8 mouse cellular contexts compared by ENCODE assay signal in the genomic region with DNA sequence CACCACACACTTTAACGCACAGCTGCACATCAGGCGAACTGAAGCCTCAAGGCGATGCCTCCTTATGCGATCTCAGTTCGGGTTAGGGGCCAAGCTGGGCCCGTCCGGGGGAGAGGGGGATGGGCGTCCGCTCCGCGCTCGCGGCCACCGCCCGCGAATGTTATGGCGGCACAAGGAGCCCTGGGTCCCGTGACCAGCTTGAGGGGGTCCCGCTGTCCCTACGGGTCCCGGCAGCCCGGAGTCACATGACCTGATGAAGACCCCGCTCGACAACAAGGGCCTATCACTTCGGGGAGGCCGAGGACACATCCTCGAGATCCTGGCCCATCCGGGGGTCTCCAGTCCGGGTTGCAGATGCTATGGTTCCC. TPM values are rescaled to one million over a fixed set of nuclear protein-coding genes. Genes with fewer than 3 reads are reported as not detected.
DNase-seq lines count a peak whose midpoint lies in the region; ATAC-seq and TF ChIP-seq lines count a peak whose summit lies in the region.

No protein-coding gene starts in this region.

- H3K27ac ChIP-seq in heart, embryonic 10.5 days = peak overlapping the region; percentile 92
- H3K27ac ChIP-seq in bone marrow, adult 2 months (ENCODE audit: control insufficient read depth, insufficient read depth, low read depth, low read length, poor library complexity) = no peak overlapping the region
- H3K27ac ChIP-seq in hindbrain, embryonic 10.5 days = peak overlapping the region; percentile 90
- 0 out of 2 replicates have a peak overlapping the region, but pooled peaks have one; percentile 11 for H3K27ac ChIP-seq in liver, embryonic 15.5 days (replicated peaks)
- peak overlapping the region; percentile 49 for H3K27ac ChIP-seq in olfactory bulb, adult 2 months (ENCODE audit: insufficient read depth, low read depth, low read length)

- H3K27me3 ChIP-seq in heart, embryonic 10.5 days (ENCODE audit: insufficient read depth, poor library complexity, severe bottlenecking) = no peaks in the 10 kb centered on the region
- no peaks in the 10 kb centered on the region for H3K27me3 ChIP-seq in C2C12 (ENCODE audit: control insufficient read depth, insufficient read depth, insufficient read length)
- no peaks in the 10 kb centered on the region for H3K27me3 ChIP-seq in hindbrain, embryonic 10.5 days (ENCODE audit: insufficient read depth, poor library complexity, severe bottlenecking)
- H3K27me3 ChIP-seq in liver, embryonic 15.5 days = 0 out of 2 replicates have a peak, but pooled peaks cover 3% of the 10 kb centered on the region

- peak overlapping the region; percentile 90 for H3K4me3 ChIP-seq in heart, embryonic 10.5 days
- peak overlapping the region; percentile 90 for H3K4me3 ChIP-seq in C2C12 (ENCODE audit: insufficient read depth, poor library complexity, severe bottlenecking)
- H3K4me3 ChIP-seq in bone marrow, adult 2 months (replicated peaks; ENCODE audit: control insufficient read depth, low read depth, low read length) = peak overlapping the region; percentile 73
- peak overlapping the region; percentile 86 for H3K4me3 ChIP-seq in hindbrain, embryonic 10.5 days
- H3K4me3 ChIP-seq in liver, embryonic 15.5 days (replicated peaks) = peak overlapping the region; percentile 64
- peak overlapping the region; percentile 95 for H3K4me3 ChIP-seq in olfactory bulb, adult 2 months (ENCODE audit: insufficient read depth, low read depth, low read length)

- TF ChIP-seq CTCF in C2C12 (IDR thresholded peaks at IDR 0.05; ENCODE audit: control insufficient read depth, insufficient read depth, insufficient read length) = no peak
- no peak for TF ChIP-seq CTCF in bone marrow, adult 2 months (IDR thresholded peaks at IDR 0.05; ENCODE audit: control insufficient read depth, insufficient read depth, low read length)
- TF ChIP-seq CTCF in olfactory bulb, adult 2 months (IDR thresholded peaks at IDR 0.05; ENCODE audit: insufficient read depth, low read depth, low read length) = no peak

- no peak for TF ChIP-seq POLR2A in bone marrow, adult 2 months (IDR thresholded peaks at IDR 0.05; ENCODE audit: borderline replicate concordance, control insufficient read depth, low read depth, low read length)
- no peak for TF ChIP-seq POLR2A in olfactory bulb, adult 2 months (IDR thresholded peaks at IDR 0.05; ENCODE audit: insufficient read depth, low read depth, low read length)

- intact Hi-C loops in heart, postnatal 25 days (cut with DNase I) = loop anchor here (2.0 to 5.0 kb wide), 2 partner anchors 52 to 63 kb away; a partner anchor contains a TSS

- no peaks in the 10 kb centered on the region for H3K9me3 ChIP-seq in heart, embryonic 10.5 days
- H3K9me3 ChIP-seq in hindbrain, embryonic 10.5 days = no peaks in the 10 kb centered on the region
- H3K9me3 ChIP-seq in liver, embryonic 15.5 days (replicated peaks) = no peaks in the 10 kb centered on the region

- peak overlapping the region; percentile 52 for H3K9ac ChIP-seq in liver, embryonic 15.5 days

- H3ac ChIP-seq in C2C12 (ENCODE audit: control insufficient read depth, insufficient read length, low read depth) = peak overlapping the region; percentile 93

- under 1% methylated on average over 29 of the region's 29 CpGs for WGBS in heart, embryonic 10.5 days
- WGBS in bone marrow, adult 2 months = under 1% methylated on average over 29 of the region's 29 CpGs
- under 1% methylated on average over 29 of the region's 29 CpGs for WGBS in hindbrain, embryonic 10.5 days
- under 1% methylated on average over 29 of the region's 29 CpGs for WGBS in liver, embryonic 15.5 days (ENCODE audit: insufficient replicate concordance)
- WGBS in olfactory bulb, adult 2 months = under 1% methylated on average over 29 of the region's 29 CpGs

- H3K79me2 ChIP-seq in C2C12 (ENCODE audit: control insufficient read depth, insufficient read depth) = peaks cover 39% of the 10 kb centered on the region

- no peak for DNase-seq in heart, embryonic 10.5 days (ENCODE audit: low spot score)
- no peak for DNase-seq in heart, postnatal 25 days (ENCODE audit: low spot score)
- no peak for DNase-seq in hindbrain, embryonic 10.5 days (ENCODE audit: low spot score)
- no peak for DNase-seq in cerebellum, adult 11 months

- H3K4me2 ChIP-seq in liver, embryonic 15.5 days = peak overlapping the region; percentile 93

- ATAC-seq in liver, embryonic 15.5 days (ENCODE audit: insufficient read depth) = peak; percentile 20

- peaks cover 13% of the 10 kb centered on the region; the same call in 1 of the 2 replicates for H3K4me1 ChIP-seq in heart, embryonic 10.5 days
- H3K4me1 ChIP-seq in bone marrow, adult 2 months (ENCODE audit: control insufficient read depth, insufficient read depth, low read length) = no peaks in the 10 kb centered on the region
- H3K4me1 ChIP-seq in hindbrain, embryonic 10.5 days (replicated peaks) = peaks cover 16% of the 10 kb centered on the region
- peaks cover 15% of the 10 kb centered on the region for H3K4me1 ChIP-seq in liver, embryonic 15.5 days (replicated peaks)
- H3K4me1 ChIP-seq in olfactory bulb, adult 2 months (ENCODE audit: control insufficient read depth, insufficient read depth, low read length) = peaks cover 9% of the 10 kb centered on the region; the same call in 1 of the 2 replicates

- peaks cover 35% of the 10 kb centered on the region for H3K36me3 ChIP-seq in heart, embryonic 10.5 days
- peaks cover 37% of the 10 kb centered on the region for H3K36me3 ChIP-seq in C2C12 (ENCODE audit: control insufficient read depth, insufficient read depth)
- peaks cover 38% of the 10 kb centered on the region for H3K36me3 ChIP-seq in hindbrain, embryonic 10.5 days
- peaks cover 19% of the 10 kb centered on the region for H3K36me3 ChIP-seq in liver, embryonic 15.5 days (replicated peaks)

- peaks cover 26% of the 10 kb centered on the region for H3K79me3 ChIP-seq in C2C12 (ENCODE audit: low read depth)

TF ChIP-seq in C2C12, 6 proteins besides CTCF, POLR2A, EP300 and RAD21:
- TF ChIP-seq MAX (IDR thresholded peaks at IDR 0.05) = no peak
- TF ChIP-seq USF1 (IDR thresholded peaks at IDR 0.05; ENCODE audit: low read depth) = peak; percentile 11

RNA-seq across cellular contexts. Expression of a gene that starts 0.9 kb away (rescaled TPM):
- 240 and 241 TPM in 2 replicates for polyA plus RNA-seq in heart, embryonic 10.5 days (2016; fragmentation: Nextera tagmentation; extraction: Ambion mirVana)
- 100 to 1,000 TPM; 227 to 243 TPM for total RNA-seq in heart, postnatal 25 days (2021)
- polyA plus RNA-seq in C2C12 (2012; fragmentation: generic; extraction: Trizol) = 462 TPM
- polyA plus RNA-seq in bone marrow, adult 2 months (2011; ENCODE audit: insufficient read depth, insufficient read length, low replicate concordance, missing spikeins) = 30.2 and 98.7 TPM in 2 replicates
- polyA plus RNA-seq in hindbrain, embryonic 10.5 days (2016; fragmentation: Nextera tagmentation; extraction: Ambion mirVana) = 135 and 146 TPM in 2 replicates
- polyA plus RNA-seq in liver, embryonic 15.5 days (2015; fragmentation: Nextera tagmentation; extraction: Ambion mirVana) = 197 and 221 TPM in 2 replicates
- polyA plus RNA-seq in olfactory bulb, adult 2 months (2012; ENCODE audit: insufficient read depth, insufficient read length, low replicate concordance, missing spikeins) = 723 and 1,283 TPM in 2 replicates

RNA-seq across cellular contexts. Expression of a gene that starts 57.3 kb away (rescaled TPM):
- polyA plus RNA-seq in heart, embryonic 10.5 days (2016; fragmentation: Nextera tagmentation; extraction: Ambion mirVana) = 58.6 and 60.3 TPM in 2 replicates
- total RNA-seq in heart, postnatal 25 days (2021) = 10 to 100 TPM; 56.6 to 60.1 TPM
- 8.3 TPM for polyA plus RNA-seq in C2C12 (2012; fragmentation: generic; extraction: Trizol)
- polyA plus RNA-seq in bone marrow, adult 2 months (2011; ENCODE audit: insufficient read depth, insufficient read length, low replicate concordance, missing spikeins) = 6.7 and 11.1 TPM in 2 replicates
- 21.5 and 26.7 TPM in 2 replicates for polyA plus RNA-seq in hindbrain, embryonic 10.5 days (2016; fragmentation: Nextera tagmentation; extraction: Ambion mirVana)
- 19.6 and 20.2 TPM in 2 replicates for polyA plus RNA-seq in liver, embryonic 15.5 days (2015; fragmentation: Nextera tagmentation; extraction: Ambion mirVana)
- not detected in 2 replicates for polyA plus RNA-seq in olfactory bulb, adult 2 months (2012; ENCODE audit: insufficient read depth, insufficient read length, low replicate concordance, missing spikeins)
